Mouse (Mus musculus): Measurements from ENCODE around the gene Wfdc15a. TPM values are rescaled to one million over a fixed set of nuclear protein-coding genes. Genes with fewer than 3 reads are reported as not detected.

Gene Wfdc15a
- not detected in 2 replicates for polyA plus RNA-seq (2011; ENCODE audit: insufficient read depth, insufficient read length, low read depth, missing spikeins)

DNA sequence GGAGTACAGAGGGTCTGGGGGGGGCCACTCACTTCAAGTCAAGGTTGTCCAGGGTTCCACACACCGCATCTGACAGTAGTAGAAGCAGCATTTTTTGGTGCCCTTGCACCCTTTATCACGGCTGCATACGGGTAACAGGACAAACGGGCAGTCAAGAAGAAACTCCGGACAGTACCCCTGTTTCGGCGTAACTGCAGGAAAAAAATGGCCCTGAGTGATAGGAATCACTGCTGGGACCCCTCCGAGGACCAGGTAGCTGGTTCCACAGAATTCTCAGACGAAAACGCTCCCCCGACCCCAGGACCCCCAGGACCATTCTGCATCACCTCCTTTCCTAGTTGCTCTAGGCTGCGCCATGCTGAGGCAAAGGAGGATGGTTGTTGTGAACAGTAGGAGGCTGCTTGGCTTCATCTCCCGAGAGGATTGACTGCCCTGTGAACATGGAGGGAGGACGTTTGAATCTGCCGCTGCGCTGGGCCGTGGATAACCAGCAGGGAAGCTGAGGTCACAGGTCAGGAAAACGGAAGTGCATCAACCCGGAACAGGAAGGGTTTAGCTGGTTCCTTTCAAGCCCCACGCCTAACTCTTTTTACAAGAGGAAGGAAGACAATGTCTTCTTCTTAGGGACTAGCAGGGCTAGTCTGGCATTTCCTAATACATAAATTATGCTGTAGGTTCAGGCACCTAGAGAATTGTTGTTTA is at the start of gene Wfdc15a:
Gene Wfdc15a, minus strand, starts transcription at position 505 of the 702 bp plus-strand sequence.
- TF ChIP-seq POLR2A (IDR thresholded peaks at IDR 0.05; ENCODE audit: insufficient read depth, low read length) (no peak), EP300 (IDR thresholded peaks at IDR 0.05; ENCODE audit: insufficient read depth, low read depth, low read length) (no peak), CTCF (IDR thresholded peaks at IDR 0.05; ENCODE audit: low read depth, low read length) (no peak)
- no peak within 1 kb of the TSS for H3K9ac ChIP-seq (ENCODE audit: low read depth, poor library complexity, severe bottlenecking)

GRCm38 (mm10) chr2:164238366-164238765 is 38.4 kb upstream of the Wfdc15a start, which contains the start of gene Svs2:
Gene Svs2 (minus strand): TSS chr2:164238466.
- Histone ChIP-seq H3K9ac (ENCODE audit: low read depth, poor library complexity, severe bottlenecking) (no peak within 1 kb of the TSS), H3K4me3 (ENCODE audit: low read depth, low read length) (no peak within 1 kb of the TSS), H3K27ac (ENCODE audit: insufficient read depth, low read length) (no peak within 1 kb of the TSS), H3K27me3 (ENCODE audit: control insufficient read depth, insufficient read depth, low read length, poor library complexity, severe bottlenecking) (no peaks in the 10 kb centered on the region), H3K36me3 (ENCODE audit: control insufficient read depth, insufficient read depth, low read length, poor library complexity, severe bottlenecking) (no peaks in the 10 kb centered on the region), H3K9me3 (replicated peaks; ENCODE audit: control insufficient read depth, insufficient read depth, low read length, poor library complexity, severe bottlenecking) (no peaks in the 10 kb centered on the region), H3K4me1 (ENCODE audit: control insufficient read depth, insufficient read depth, low read length) (no peaks in the 10 kb centered on the region)
- TF ChIP-seq CTCF (IDR thresholded peaks at IDR 0.05; ENCODE audit: low read depth, low read length) (no peak), EP300 (IDR thresholded peaks at IDR 0.05; ENCODE audit: insufficient read depth, low read depth, low read length) (no peak)

More for the DNA sequence above, at the start of gene Wfdc15a:
- Histone ChIP-seq H3K27ac (ENCODE audit: insufficient read depth, low read length) (no peak within 1 kb of the TSS), H3K4me3 (ENCODE audit: low read depth, low read length) (no peak within 1 kb of the TSS), H3K4me1 (ENCODE audit: control insufficient read depth, insufficient read depth, low read length) (no peaks in the 10 kb centered on the region), H3K9me3 (replicated peaks; ENCODE audit: control insufficient read depth, insufficient read depth, low read length, poor library complexity, severe bottlenecking) (no peaks in the 10 kb centered on the region), H3K27me3 (ENCODE audit: control insufficient read depth, insufficient read depth, low read length, poor library complexity, severe bottlenecking) (no peaks in the 10 kb centered on the region), H3K36me3 (ENCODE audit: control insufficient read depth, insufficient read depth, low read length, poor library complexity, severe bottlenecking) (no peaks in the 10 kb centered on the region)

- H3K9ac ChIP-seq (ENCODE audit: low read depth, poor library complexity, severe bottlenecking): no peak overlapping the region
- no peaks in the 10 kb centered on the region for H3K9me3 ChIP-seq (replicated peaks; ENCODE audit: control insufficient read depth, insufficient read depth, low read length, poor library complexity, severe bottlenecking)
- H3K36me3 ChIP-seq (ENCODE audit: control insufficient read depth, insufficient read depth, low read length, poor library complexity, severe bottlenecking): no peaks in the 10 kb centered on the region
- H3K4me1 ChIP-seq (ENCODE audit: control insufficient read depth, insufficient read depth, low read length): no peaks in the 10 kb centered on the region
- TF ChIP-seq POLR2A (IDR thresholded peaks at IDR 0.05; ENCODE audit: insufficient read depth, low read length) (no peak), CTCF (IDR thresholded peaks at IDR 0.05; ENCODE audit: low read depth, low read length) (no peak), EP300 (IDR thresholded peaks at IDR 0.05; ENCODE audit: insufficient read depth, low read depth, low read length) (no peak)
- H3K4me3 ChIP-seq (ENCODE audit: low read depth, low read length): no peak overlapping the region
- no peaks in the 10 kb centered on the region for H3K27me3 ChIP-seq (ENCODE audit: control insufficient read depth, insufficient read depth, low read length, poor library complexity, severe bottlenecking)
- H3K27ac ChIP-seq (ENCODE audit: insufficient read depth, low read length): no peak overlapping the region
Measured at GRCm38 (mm10) chr2:164232671-164233070, 32.7 kb upstream of the Wfdc15a start.

- Histone ChIP-seq H3K9ac (ENCODE audit: low read depth, poor library complexity, severe bottlenecking) (no peak overlapping the region), H3K4me1 (ENCODE audit: control insufficient read depth, insufficient read depth, low read length) (no peaks in the 10 kb centered on the region), H3K27me3 (ENCODE audit: control insufficient read depth, insufficient read depth, low read length, poor library complexity, severe bottlenecking) (no peaks in the 10 kb centered on the region), H3K36me3 (ENCODE audit: control insufficient read depth, insufficient read depth, low read length, poor library complexity, severe bottlenecking) (no peaks in the 10 kb centered on the region), H3K9me3 (replicated peaks; ENCODE audit: control insufficient read depth, insufficient read depth, low read length, poor library complexity, severe bottlenecking) (no peaks in the 10 kb centered on the region), H3K27ac (ENCODE audit: insufficient read depth, low read length) (no peak overlapping the region), H3K4me3 (ENCODE audit: low read depth, low read length) (no peak overlapping the region)
- TF ChIP-seq POLR2A (IDR thresholded peaks at IDR 0.05; ENCODE audit: insufficient read depth, low read length) (no peak), CTCF (IDR thresholded peaks at IDR 0.05; ENCODE audit: low read depth, low read length) (no peak), EP300 (IDR thresholded peaks at IDR 0.05; ENCODE audit: insufficient read depth, low read depth, low read length) (no peak)
Measured at GRCm38 (mm10) chr2:164228361-164229070, 28.6 kb upstream of the Wfdc15a start.

DNA sequence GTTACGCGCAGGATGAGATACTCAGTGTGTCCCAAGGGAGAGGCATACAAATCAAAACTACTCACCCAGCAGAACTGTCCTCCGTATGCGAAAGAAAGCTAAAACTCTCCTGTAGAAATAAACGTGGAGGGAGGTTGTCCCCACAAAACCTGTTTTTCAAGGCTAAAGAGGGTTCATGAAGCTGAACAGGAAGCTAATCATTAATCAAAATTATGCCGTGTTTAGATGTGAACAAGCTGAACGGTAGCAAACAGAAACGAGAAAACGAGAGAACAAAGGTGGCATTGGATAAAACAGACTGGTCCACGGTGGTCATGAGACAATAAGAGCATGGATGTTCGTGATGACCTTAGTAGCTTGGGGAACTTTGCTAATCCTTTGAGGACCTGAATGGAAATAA is 21.6 kb upstream of the Wfdc15a start, which contains the start of gene Wfdc15b:
Gene Wfdc15b, minus strand, starts transcription at position 139 of the 400 bp plus-strand sequence.
- no peak for TF ChIP-seq POLR2A (IDR thresholded peaks at IDR 0.05; ENCODE audit: insufficient read depth, low read length)
- TF ChIP-seq EP300 (IDR thresholded peaks at IDR 0.05; ENCODE audit: insufficient read depth, low read depth, low read length): no peak
- no peak for TF ChIP-seq CTCF (IDR thresholded peaks at IDR 0.05; ENCODE audit: low read depth, low read length)
- H3K9ac ChIP-seq (ENCODE audit: low read depth, poor library complexity, severe bottlenecking): no peak within 1 kb of the TSS
- no peak within 1 kb of the TSS for H3K4me3 ChIP-seq (ENCODE audit: low read depth, low read length)
- no peaks in the 10 kb centered on the region for H3K27me3 ChIP-seq (ENCODE audit: control insufficient read depth, insufficient read depth, low read length, poor library complexity, severe bottlenecking)
- H3K4me1 ChIP-seq (ENCODE audit: control insufficient read depth, insufficient read depth, low read length): no peaks in the 10 kb centered on the region
- no peak within 1 kb of the TSS for H3K27ac ChIP-seq (ENCODE audit: insufficient read depth, low read length)
- H3K9me3 ChIP-seq (replicated peaks; ENCODE audit: control insufficient read depth, insufficient read depth, low read length, poor library complexity, severe bottlenecking): no peaks in the 10 kb centered on the region
- no peaks in the 10 kb centered on the region for H3K36me3 ChIP-seq (ENCODE audit: control insufficient read depth, insufficient read depth, low read length, poor library complexity, severe bottlenecking)

DNA sequence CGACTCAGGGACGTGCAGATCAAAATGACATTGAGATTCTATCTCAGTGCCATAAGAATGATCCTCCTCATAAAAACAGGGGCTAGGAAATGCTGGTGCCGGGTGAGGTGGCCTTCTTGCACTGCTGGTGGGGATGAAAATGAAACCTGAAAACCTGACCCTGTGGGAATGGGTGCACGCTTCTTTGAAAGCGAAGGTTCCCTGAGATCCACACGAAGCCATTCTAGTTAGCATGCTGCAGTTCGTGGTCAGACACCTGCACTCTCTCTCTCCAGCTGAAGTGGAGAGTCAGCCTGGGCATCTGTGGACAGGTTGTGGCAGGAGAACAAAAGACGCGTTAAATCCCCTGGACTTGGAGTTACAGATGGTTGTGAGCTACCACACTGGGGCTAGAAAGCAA is 19.4 kb upstream of the Wfdc15a start:
- Histone ChIP-seq H3K36me3 (ENCODE audit: control insufficient read depth, insufficient read depth, low read length, poor library complexity, severe bottlenecking) (no peaks in the 10 kb centered on the region), H3K9me3 (replicated peaks; ENCODE audit: control insufficient read depth, insufficient read depth, low read length, poor library complexity, severe bottlenecking) (no peaks in the 10 kb centered on the region), H3K9ac (ENCODE audit: low read depth, poor library complexity, severe bottlenecking) (no peak overlapping the region), H3K27ac (ENCODE audit: insufficient read depth, low read length) (no peak overlapping the region), H3K4me1 (ENCODE audit: control insufficient read depth, insufficient read depth, low read length) (no peaks in the 10 kb centered on the region), H3K27me3 (ENCODE audit: control insufficient read depth, insufficient read depth, low read length, poor library complexity, severe bottlenecking) (no peaks in the 10 kb centered on the region), H3K4me3 (ENCODE audit: low read depth, low read length) (no peak overlapping the region)
- no peak for TF ChIP-seq POLR2A (IDR thresholded peaks at IDR 0.05; ENCODE audit: insufficient read depth, low read length)
- no peak for TF ChIP-seq EP300 (IDR thresholded peaks at IDR 0.05; ENCODE audit: insufficient read depth, low read depth, low read length)
- TF ChIP-seq CTCF (IDR thresholded peaks at IDR 0.05; ENCODE audit: low read depth, low read length): no peak
